Mouse (Mus musculus) thymus, postnatal 0 days (tissue): ENCODE measurements around the gene Creb3l4. TPM values are rescaled to one million over a fixed set of nuclear protein-coding genes. Genes with fewer than 3 reads are reported as not detected.

Experiments used
- DNase-seq: peaks from one replicate; pipeline ENCODE4 v3.0.0-alpha.2; 2015; ENCODE audit warnings: low spot score
- microRNA-seq: library from miRNA; unstranded; fragments of <30 nt; microRNA quantifications from one replicate; pipeline ENCODE4, GENCODE M21; 2016; ENCODE audit warnings: borderline number of aligned reads
- polyA plus RNA-seq: library from polyadenylated mRNA; unstranded; fragments of >200 nt; fragmentation: Nextera tagmentation; extraction: Ambion mirVana; gene quantifications from 2 replicates; pipeline ENCODE4 v1.2.1, GENCODE M21; 2015

Creb3l4 gene
- polyA plus RNA-seq, 1 experiment from 2014 or later, result 3.9 TPM

DNA sequence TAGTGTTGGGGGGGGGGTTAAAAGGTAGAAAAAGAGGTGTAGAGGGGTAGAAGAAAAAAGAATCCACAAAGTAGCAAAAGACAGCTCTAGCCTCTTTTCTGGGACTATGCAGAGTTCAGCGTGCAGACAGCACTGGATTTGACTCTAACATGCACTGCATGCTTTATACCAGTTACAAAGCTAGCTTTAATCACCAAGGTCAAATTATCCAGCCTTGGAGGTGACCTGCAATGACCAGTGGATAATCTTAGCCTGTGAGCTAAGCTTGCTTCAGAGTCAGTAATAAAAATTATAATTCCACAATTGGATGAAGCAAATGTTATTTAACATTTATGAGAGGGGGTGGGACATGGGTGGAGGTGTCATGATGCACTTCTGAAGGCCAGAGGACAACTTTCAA lies 47.7 kb downstream of the Creb3l4 start:
- no peak for DNase-seq

DNA sequence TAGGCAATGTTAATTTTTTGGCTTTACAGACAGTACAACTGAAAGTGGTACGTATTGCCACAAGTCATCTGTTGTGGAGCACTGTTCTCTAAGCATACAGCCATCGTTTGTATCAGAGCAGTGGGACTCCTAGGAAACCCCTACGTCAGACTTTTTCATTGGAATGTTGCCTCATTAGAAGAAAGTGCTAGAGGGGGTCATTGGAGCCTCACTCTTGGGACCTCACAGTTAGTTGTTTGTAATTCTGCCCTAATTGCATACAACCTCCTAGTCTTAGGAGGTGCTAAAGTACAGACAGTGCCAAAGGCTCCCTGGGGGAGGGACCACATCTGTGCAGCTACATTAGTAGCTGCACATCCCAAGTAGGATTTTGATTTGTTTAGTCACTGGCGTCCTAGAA lies 48.6 kb downstream of the Creb3l4 start:
- DNase-seq, result no peak

DNA sequence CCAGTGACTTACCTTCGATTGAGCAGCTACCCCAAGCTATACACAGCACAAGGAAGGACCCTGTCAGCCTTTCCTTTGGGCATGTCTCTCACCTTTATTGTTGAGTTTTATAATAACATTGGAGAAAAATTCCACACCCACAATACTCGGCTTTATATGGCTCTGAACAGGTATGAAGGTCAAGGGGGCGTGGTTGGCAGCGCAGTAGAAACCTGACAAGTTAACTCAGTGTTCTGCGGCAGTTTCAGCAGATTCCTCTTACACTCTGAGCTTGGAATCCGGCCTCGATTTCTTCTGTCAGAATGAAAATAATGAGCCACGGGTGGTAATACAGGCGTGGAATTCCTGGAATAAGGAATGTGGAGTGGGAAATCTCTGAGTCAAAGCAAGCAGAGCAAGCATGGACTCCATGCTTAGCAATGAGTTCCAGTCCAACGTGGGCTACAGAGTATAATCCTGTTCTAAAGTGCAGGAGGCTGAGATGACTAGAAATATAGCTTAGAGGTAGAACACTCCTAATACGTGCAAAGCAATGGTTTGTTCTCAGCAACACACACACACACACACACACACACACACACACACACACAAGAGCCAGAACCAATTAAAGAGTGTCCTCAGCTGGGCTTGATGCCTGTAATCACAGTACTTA lies 52.3 kb downstream of the Creb3l4 start:
- no peak for DNase-seq

Small RNAs within 50 kb of the gene (microRNA-seq; reads per million reads assigned to microRNA genes)
- not detected for gene Mir7012

Other genes starting within 250 kb of the Creb3l4 start
- gene Hax1, start 244.7 kb downstream of the Creb3l4 start, polyA plus RNA-seq, result 126 and 141 TPM in 2 replicates
- gene 4933434E20Rik, start 191.9 kb downstream of the Creb3l4 start, polyA plus RNA-seq, result 176 and 182 TPM in 2 replicates
- gene Ubap2l, start 190.9 kb downstream of the Creb3l4 start, polyA plus RNA-seq, result 142 and 145 TPM in 2 replicates
- gene Tpm3, start 170.9 kb downstream of the Creb3l4 start, polyA plus RNA-seq, result 687 and 711 TPM in 2 replicates
- gene Nup210l, start 139.4 kb downstream of the Creb3l4 start, polyA plus RNA-seq, result 0.15 and 0.27 TPM in 2 replicates
- gene Rps27, start 29.9 kb downstream of the Creb3l4 start, polyA plus RNA-seq, result 2,641 and 2,777 TPM in 2 replicates
- 5.0 and 5.8 TPM in 2 replicates for gene Rab13, start 29.8 kb downstream of the Creb3l4 start, polyA plus RNA-seq
- gene Jtb, start 11.9 kb downstream of the Creb3l4 start, polyA plus RNA-seq, result 169 and 171 TPM in 2 replicates
- gene Slc39a1, start 4.7 kb upstream of the Creb3l4 start, polyA plus RNA-seq, result 92.7 and 96.1 TPM in 2 replicates
- 16.1 and 21.1 TPM in 2 replicates for gene Crtc2, start 10.7 kb upstream of the Creb3l4 start, polyA plus RNA-seq
- gene Dennd4b, start 21.7 kb upstream of the Creb3l4 start, polyA plus RNA-seq, result 9.4 TPM in 2 replicates
- 10.1 and 14.1 TPM in 2 replicates for gene Gatad2b, start 49.7 kb upstream of the Creb3l4 start, polyA plus RNA-seq
- gene Slc27a3, start 146.4 kb upstream of the Creb3l4 start, polyA plus RNA-seq, result 5.2 and 5.7 TPM in 2 replicates
- gene Ints3, start 190.1 kb upstream of the Creb3l4 start, polyA plus RNA-seq, result 14.5 and 15.7 TPM in 2 replicates
- 2.5 and 2.6 TPM in 2 replicates for gene Npr1, start 222.4 kb upstream of the Creb3l4 start, polyA plus RNA-seq
- 137 and 146 TPM in 2 replicates for gene Ilf2, start 232.6 kb upstream of the Creb3l4 start, polyA plus RNA-seq
- gene Snapin, start 247.5 kb upstream of the Creb3l4 start, polyA plus RNA-seq, result 61.9 and 65.5 TPM in 2 replicates